Mouse (Mus musculus) midbrain, embryonic 13.5 days (tissue): Measurements from ENCODE around the gene Usp8. TPM values are rescaled to one million over a fixed set of nuclear protein-coding genes. Genes with fewer than 3 reads are reported as not detected.

Experiments
- ATAC-seq: fragments of 200-750 bp; cut with Nextera tagmentation; 2 replicates; pipeline ENCODE4 v1.8.0; 2017; ENCODE audit warnings: mild to moderate bottlenecking, moderate TSS enrichment, moderate library complexity
- H3K27ac ChIP-seq: fragments of 300-500 bp; sonication (generic); 2 replicates; pipeline ENCODE4 v1.5.1; 2015; ENCODE audit warnings: inconsistent platforms, mild to moderate bottlenecking, moderate library complexity
- H3K27me3 ChIP-seq: fragments of 300-500 bp; sonication (generic); 2 replicates; pipeline ENCODE4 v1.6.1; 2015; ENCODE audit warnings: mild to moderate bottlenecking, inconsistent platforms
- H3K36me3 ChIP-seq: fragments of 300-500 bp; sonication (generic); 2 replicates; pipeline ENCODE4 v1.6.1; 2015; ENCODE audit warnings: mild to moderate bottlenecking, inconsistent platforms
- H3K4me1 ChIP-seq: fragments of 300-500 bp; sonication (generic); replicated peaks from 2 replicates; pipeline ENCODE4 v1.6.1; 2015; ENCODE audit warnings: inconsistent platforms
- H3K4me2 ChIP-seq: fragments of 300-500 bp; sonication (generic); replicated peaks from 2 replicates; pipeline ENCODE4 v1.6.1; 2015; ENCODE audit warnings: moderate library complexity, mild to moderate bottlenecking, inconsistent platforms
- H3K4me3 ChIP-seq: fragments of 300-500 bp; sonication (generic); replicated peaks from 2 replicates; pipeline ENCODE4 v1.5.1; 2015; ENCODE audit warnings: mild to moderate bottlenecking, inconsistent platforms
- H3K9ac ChIP-seq: fragments of 300-500 bp; sonication (generic); replicated peaks from 2 replicates; pipeline ENCODE4 v1.6.1; 2015; ENCODE audit warnings: mild to moderate bottlenecking, inconsistent platforms
- H3K9me3 ChIP-seq: fragments of 300-500 bp; sonication (generic); 2 replicates; pipeline ENCODE4 v1.6.1; 2016; ENCODE audit warnings: mild to moderate bottlenecking, inconsistent platforms
- WGBS: fragments of 180-500 bp; shearing (Covaris S2); methylation state at CpG from one replicate; pipeline ENCODE4 v1.1.7; 2015; 5-methylcytosine and 5-hydroxymethylcytosine counted together
- polyA plus RNA-seq: library from polyadenylated mRNA; unstranded; fragments of >200 nt; fragmentation: Nextera tagmentation; extraction: Ambion mirVana; gene quantifications from 2 replicates; pipeline ENCODE4 v1.2.1, GENCODE M21; 2015

The Usp8 gene
- 28.6 and 28.7 TPM in 2 replicates for polyA plus RNA-seq

GRCm38 (mm10) chr2:126706759-126707437, at the start of gene Usp8:
Gene Usp8, plus strand, starts transcription at chr2:126707328.
- no peaks in the 10 kb centered on the region for H3K36me3 ChIP-seq
- H3K4me2 ChIP-seq: peak within 1 kb of the TSS; percentile 70
- H3K9ac ChIP-seq: peak within 1 kb of the TSS; percentile 88
- H3K9me3 ChIP-seq: no peaks in the 10 kb centered on the region
- ATAC-seq: peak; percentile 100
- H3K27ac ChIP-seq: peak within 1 kb of the TSS; percentile 82
- H3K4me3 ChIP-seq: peak within 1 kb of the TSS; percentile 76
- H3K27me3 ChIP-seq: peaks cover 22% of the 10 kb centered on the region
- peaks cover 19% of the 10 kb centered on the region for H3K4me1 ChIP-seq
- WGBS: 2% methylated on average over 47 of the region's 47 CpGs

GRCm38 (mm10) chr2:126663481-126663880, 43.6 kb upstream of the Usp8 start:
- H3K36me3 ChIP-seq: no peaks in the 10 kb centered on the region
- H3K9ac ChIP-seq: no peak overlapping the region
- WGBS: 64% methylated on average over 4 of the region's 4 CpGs
- no peak for ATAC-seq
- no peaks in the 10 kb centered on the region for H3K9me3 ChIP-seq
- H3K4me2 ChIP-seq: no peak overlapping the region
- H3K27me3 ChIP-seq: no peaks in the 10 kb centered on the region
- H3K27ac ChIP-seq: no peak overlapping the region
- H3K4me3 ChIP-seq: no peak overlapping the region
- no peaks in the 10 kb centered on the region for H3K4me1 ChIP-seq

- ATAC-seq: no peak
- 96% methylated on average over 3 of the region's 3 CpGs for WGBS
- no peak overlapping the region for H3K27ac ChIP-seq
- H3K4me3 ChIP-seq: no peak overlapping the region
- H3K36me3 ChIP-seq: no peaks in the 10 kb centered on the region
- no peaks in the 10 kb centered on the region for H3K27me3 ChIP-seq
- no peaks in the 10 kb centered on the region for H3K9me3 ChIP-seq
- H3K4me2 ChIP-seq: no peak overlapping the region
- no peaks in the 10 kb centered on the region for H3K4me1 ChIP-seq
- H3K9ac ChIP-seq: no peak overlapping the region
Measured at GRCm38 (mm10) chr2:126665984-126666383, 41.1 kb upstream of the Usp8 start.

GRCm38 (mm10) chr2:126668621-126669252, 38.4 kb upstream of the Usp8 start:
- Histone ChIP-seq H3K27ac (no peak overlapping the region), H3K4me3 (no peak overlapping the region), H3K9ac (no peak overlapping the region), H3K4me2 (no peak overlapping the region), H3K9me3 (no peaks in the 10 kb centered on the region), H3K36me3 (no peaks in the 10 kb centered on the region), H3K4me1 (peaks cover 25% of the 10 kb centered on the region), H3K27me3 (no peaks in the 10 kb centered on the region)
- WGBS: 94% methylated on average over 5 of the region's 5 CpGs
- ATAC-seq: no peak

GRCm38 (mm10) chr2:126673317-126674242, 33.5 kb upstream of the Usp8 start:
- H3K9ac ChIP-seq: peak overlapping the region; percentile 97
- no peaks in the 10 kb centered on the region for H3K9me3 ChIP-seq
- H3K27me3 ChIP-seq: no peaks in the 10 kb centered on the region
- H3K36me3 ChIP-seq: 0 out of 2 replicates have a peak, but pooled peaks cover 3% of the 10 kb centered on the region
- WGBS: 71% methylated on average over 13 of the region's 13 CpGs
- 0 out of 2 replicates have a peak overlapping the region, but pooled peaks have one; percentile 100 for H3K27ac ChIP-seq
- peak overlapping the region; percentile 86 for H3K4me2 ChIP-seq
- ATAC-seq: no peak
- peaks cover 47% of the 10 kb centered on the region for H3K4me1 ChIP-seq
- H3K4me3 ChIP-seq: peak overlapping the region; percentile 89

GRCm38 (mm10) chr2:126674441-126675168, 32.5 kb upstream of the Usp8 start:
- peak overlapping the region; percentile 89 for H3K4me3 ChIP-seq
- no peaks in the 10 kb centered on the region for H3K27me3 ChIP-seq
- H3K9me3 ChIP-seq: no peaks in the 10 kb centered on the region
- H3K36me3 ChIP-seq: peaks cover 8% of the 10 kb centered on the region
- H3K9ac ChIP-seq: peak overlapping the region; percentile 97
- H3K4me1 ChIP-seq: peaks cover 47% of the 10 kb centered on the region
- peak overlapping the region; percentile 100 for H3K27ac ChIP-seq
- peak; percentile 78 for ATAC-seq
- H3K4me2 ChIP-seq: peak overlapping the region; percentile 86
- WGBS: under 1% methylated on average over 71 of the region's 77 CpGs

- H3K27me3 ChIP-seq: no peaks in the 10 kb centered on the region
- H3K4me2 ChIP-seq: peak overlapping the region; percentile 86
- peaks cover 47% of the 10 kb centered on the region for H3K4me1 ChIP-seq
- peak overlapping the region; percentile 97 for H3K9ac ChIP-seq
- no peaks in the 10 kb centered on the region for H3K9me3 ChIP-seq
- peak overlapping the region; percentile 100 for H3K27ac ChIP-seq
- ATAC-seq: peak; percentile 95
- WGBS: under 1% methylated on average over 97 of the region's 99 CpGs
- peaks cover 12% of the 10 kb centered on the region for H3K36me3 ChIP-seq
- peak overlapping the region; percentile 89 for H3K4me3 ChIP-seq
Measured at GRCm38 (mm10) chr2:126675169-126676121, 31.7 kb upstream of the Usp8 start.

GRCm38 (mm10) chr2:126676122-126676515, 31.0 kb upstream of the Usp8 start, which contains the start of gene Gabpb1:
Gene Gabpb1, minus strand, starts transcription at chr2:126676337.
- peaks cover 13% of the 10 kb centered on the region for H3K36me3 ChIP-seq
- peak within 1 kb of the TSS; percentile 100 for H3K27ac ChIP-seq
- no peak for ATAC-seq
- 29% methylated on average over 12 of the region's 12 CpGs for WGBS
- H3K27me3 ChIP-seq: no peaks in the 10 kb centered on the region
- H3K4me1 ChIP-seq: peaks cover 47% of the 10 kb centered on the region
- H3K4me3 ChIP-seq: peak within 1 kb of the TSS; percentile 89
- peak within 1 kb of the TSS; percentile 86 for H3K4me2 ChIP-seq
- no peaks in the 10 kb centered on the region for H3K9me3 ChIP-seq
- peak within 1 kb of the TSS; percentile 97 for H3K9ac ChIP-seq

GRCm38 (mm10) chr2:126677366-126677765, 29.8 kb upstream of the Usp8 start:
- Histone ChIP-seq H3K4me2 (peak overlapping the region; percentile 86), H3K36me3 (peaks cover 16% of the 10 kb centered on the region), H3K9ac (no peak overlapping the region), H3K4me3 (no peak overlapping the region), H3K27ac (no peak overlapping the region), H3K4me1 (peaks cover 36% of the 10 kb centered on the region), H3K9me3 (no peaks in the 10 kb centered on the region), H3K27me3 (no peaks in the 10 kb centered on the region)
- ATAC-seq: no peak
- 98% methylated on average over 1 of the region's 1 CpGs for WGBS

- H3K27me3 ChIP-seq: no peaks in the 10 kb centered on the region
- H3K4me2 ChIP-seq: no peak overlapping the region
- WGBS: 94% methylated on average over 2 of the region's 2 CpGs
- H3K9ac ChIP-seq: no peak overlapping the region
- H3K36me3 ChIP-seq: peaks cover 31% of the 10 kb centered on the region
- H3K9me3 ChIP-seq: no peaks in the 10 kb centered on the region
- no peak for ATAC-seq
- peaks cover 4% of the 10 kb centered on the region for H3K4me1 ChIP-seq
- no peak overlapping the region for H3K4me3 ChIP-seq
- no peak overlapping the region for H3K27ac ChIP-seq
Measured at GRCm38 (mm10) chr2:126682333-126682732, 24.8 kb upstream of the Usp8 start.
